Mouse (Mus musculus): ENCODE measurements around the gene Ccer1.
"Not testable (repeated sequence)": the region's sequence is repeated elsewhere in the genome, so short reads cannot be mapped to it uniquely, and the experiment has no call there.

Ccer1 gene

DNA sequence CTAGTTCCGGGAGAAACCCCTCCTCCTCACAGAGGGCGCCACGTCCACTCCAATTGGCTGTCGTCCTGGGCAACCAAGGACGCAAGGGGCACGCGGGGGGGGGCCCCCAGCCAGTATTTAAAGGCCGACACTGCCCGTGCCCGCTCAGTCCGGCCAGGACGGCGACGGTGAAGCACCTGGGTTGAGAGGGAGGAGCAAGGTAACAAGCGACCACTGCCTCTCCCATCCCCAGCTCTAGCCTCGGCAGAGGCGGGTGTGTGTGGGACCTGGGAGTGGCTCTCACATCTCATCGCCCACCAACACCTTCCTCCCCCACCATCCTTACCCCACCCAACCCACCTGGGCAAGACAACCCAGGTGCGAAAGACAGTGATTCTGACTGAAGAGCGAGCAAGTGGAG is at the start of gene Ccer1:
Gene Ccer1, plus strand, starts transcription at position 147 of the 400 bp plus-strand sequence.
- in situ Hi-C loops (cut with MseI, MboI), result loop anchor here in 1 of 2 experiments (10.0 kb wide), 1 partner anchor 318 kb away; no protein-coding TSS in a partner anchor

DNA sequence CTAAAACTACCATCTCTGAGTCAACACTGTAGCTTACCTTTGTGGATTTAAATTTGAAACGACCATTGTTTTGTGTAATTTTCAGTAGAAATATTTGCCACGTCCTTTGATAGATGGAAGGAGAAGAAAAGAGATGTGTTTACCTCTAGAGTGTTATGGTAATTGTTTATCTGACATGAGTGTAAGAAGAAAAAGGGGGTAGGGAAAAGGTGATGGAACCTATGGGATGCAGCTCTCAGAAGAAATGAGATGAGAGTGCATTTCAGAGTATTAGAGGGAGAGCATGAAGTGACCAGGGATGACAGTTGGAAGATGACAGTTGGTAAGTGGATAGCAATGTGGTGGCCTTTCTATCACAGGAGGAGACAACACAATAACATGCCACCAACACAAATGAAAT is 49.1 kb upstream of the Ccer1 start, which contains the start of gene Epyc:
Gene Epyc, plus strand, starts transcription at position 301 of the 400 bp plus-strand sequence.
- in situ Hi-C loops (cut with MseI, MboI), result no loop called here

DNA sequence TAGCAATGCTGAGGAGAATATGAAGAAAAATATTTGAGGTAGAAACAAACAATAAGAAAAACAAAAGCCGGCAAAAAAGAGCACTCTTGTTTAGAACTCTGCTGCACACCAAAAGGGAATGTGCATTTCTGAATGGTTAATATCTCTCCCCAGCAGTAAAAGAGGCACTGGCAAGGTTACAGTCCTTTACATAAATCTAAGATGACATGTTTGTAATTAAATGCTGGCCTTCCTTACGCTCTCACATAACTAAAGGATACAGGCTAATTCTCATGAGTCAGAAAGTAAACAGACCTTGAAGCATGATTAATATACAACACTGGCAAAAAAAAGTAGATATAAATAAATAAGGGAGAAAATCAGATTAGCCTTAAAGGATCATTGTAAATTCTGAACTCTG is 42.5 kb upstream of the Ccer1 start:
- in situ Hi-C loops (cut with MseI, MboI), result no loop called here

DNA sequence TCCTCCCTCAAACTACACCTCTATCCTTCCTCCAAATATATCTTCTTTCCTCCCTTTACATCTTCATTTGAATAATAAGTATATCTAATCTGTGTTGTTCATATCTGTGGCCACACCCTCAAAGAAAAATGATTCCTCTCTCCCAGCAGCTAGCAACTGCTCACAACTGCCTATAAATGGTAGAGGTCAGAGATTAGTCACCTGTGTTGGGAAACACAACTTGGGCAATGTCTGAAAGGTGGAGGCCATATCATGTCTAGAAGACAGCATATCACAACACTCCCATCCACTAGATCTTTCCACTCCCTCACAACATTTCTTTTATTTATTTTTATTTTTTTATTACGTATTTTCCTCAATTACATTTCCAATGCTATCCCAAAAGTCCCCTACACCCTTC is 33.4 kb upstream of the Ccer1 start:
- in situ Hi-C loops (cut with MseI, MboI), result no loop called here

DNA sequence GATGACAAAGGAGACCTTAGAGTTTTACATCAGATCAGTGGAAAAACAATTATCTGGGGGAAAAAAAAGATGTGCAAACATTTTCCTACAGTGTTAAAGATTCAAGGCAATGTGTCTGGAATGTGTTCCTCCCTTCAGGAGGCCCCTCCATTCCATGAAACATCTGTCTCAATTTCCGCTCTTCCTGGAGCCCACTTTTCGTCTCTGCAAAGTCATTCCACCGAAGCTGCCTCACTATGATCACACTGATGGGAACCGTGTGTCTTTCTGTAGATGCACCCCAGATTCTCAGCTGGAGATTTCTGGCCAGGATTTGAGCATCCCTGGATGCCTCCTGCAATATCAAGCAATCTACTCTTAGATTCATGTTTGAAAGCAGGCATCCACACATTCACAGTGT is 24.2 kb upstream of the Ccer1 start:
- in situ Hi-C loops (cut with MseI, MboI), result no loop called here

DNA sequence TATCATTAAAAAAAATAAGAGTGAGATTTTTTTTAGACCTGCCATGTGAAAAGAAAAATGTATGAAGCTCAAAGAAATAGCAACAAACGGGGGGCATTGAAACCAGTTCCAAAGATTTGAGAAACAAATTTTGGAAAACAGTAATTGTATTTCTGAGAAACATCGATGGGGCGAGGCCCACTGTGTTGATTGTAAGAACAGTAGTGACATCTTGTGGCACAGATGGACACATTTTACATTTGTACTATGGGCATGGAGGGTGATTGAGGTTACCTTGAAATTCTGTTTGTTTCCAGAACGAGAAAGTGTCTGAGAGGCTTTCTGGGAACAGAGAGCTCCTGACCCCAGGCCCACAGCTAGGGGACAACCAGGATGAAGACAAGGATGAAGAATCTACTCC is 22.7 kb upstream of the Ccer1 start:
- in situ Hi-C loops (cut with MseI, MboI), result no loop called here

DNA sequence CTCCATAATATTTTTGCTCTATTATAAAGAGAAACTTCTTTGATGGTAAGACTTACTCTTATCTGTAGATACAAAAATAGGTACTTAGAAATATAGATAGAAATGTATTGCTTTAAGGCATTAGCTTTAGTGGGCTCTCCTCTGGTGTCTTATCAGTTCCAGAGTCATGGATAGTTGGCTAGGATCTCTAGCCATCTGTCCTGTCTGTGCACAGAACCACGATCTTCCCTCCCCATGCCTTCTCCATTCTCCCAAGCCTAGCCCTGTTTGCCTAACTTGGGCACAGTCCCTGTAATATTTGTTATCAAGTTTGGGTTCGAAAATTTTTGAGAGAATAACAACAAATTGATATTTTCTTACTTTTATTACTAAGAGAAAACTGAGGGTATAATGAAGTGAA is 19.6 kb upstream of the Ccer1 start:
- in situ Hi-C loops (cut with MseI, MboI), result no loop called here

DNA sequence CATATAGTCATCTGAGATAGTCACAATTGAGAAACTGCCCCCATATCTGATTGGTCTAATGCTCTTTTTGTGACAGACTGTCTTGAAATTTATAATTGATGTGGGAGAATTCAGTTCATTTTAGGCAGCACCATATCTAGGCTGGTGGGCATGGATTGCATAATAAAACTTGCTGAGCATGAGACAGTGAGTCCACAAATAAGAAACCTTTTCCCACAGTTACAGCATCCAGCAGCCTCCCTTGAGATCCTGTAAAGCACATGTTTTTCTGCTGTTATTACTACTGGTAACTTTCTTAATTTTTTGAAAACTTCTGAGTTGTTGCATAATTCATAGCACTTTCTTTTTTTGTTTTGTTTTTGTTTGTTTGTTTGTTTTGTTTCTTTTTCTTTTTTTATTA is 9.9 kb upstream of the Ccer1 start:
- in situ Hi-C loops (cut with MseI, MboI), result no loop called here

DNA sequence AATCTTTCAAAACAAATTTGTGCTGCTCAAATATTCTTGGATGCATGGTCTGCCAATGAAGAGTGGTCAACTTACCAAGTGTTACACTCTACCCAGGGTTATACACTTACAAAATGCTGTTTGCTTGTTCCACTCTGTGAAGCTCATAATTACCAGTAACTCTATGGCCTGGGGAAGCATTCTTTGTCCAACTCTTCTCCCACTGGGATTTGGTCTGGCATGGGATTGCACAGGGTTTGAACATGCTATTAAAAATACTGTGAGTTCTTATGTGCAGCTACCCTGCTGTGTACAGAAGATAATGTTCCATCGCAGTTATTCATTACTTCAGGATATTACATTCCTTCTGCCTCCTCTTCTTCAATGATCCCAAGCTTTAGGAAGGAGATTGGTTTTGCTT is 5.7 kb upstream of the Ccer1 start:
- in situ Hi-C loops (cut with MseI, MboI), result no loop called here

DNA sequence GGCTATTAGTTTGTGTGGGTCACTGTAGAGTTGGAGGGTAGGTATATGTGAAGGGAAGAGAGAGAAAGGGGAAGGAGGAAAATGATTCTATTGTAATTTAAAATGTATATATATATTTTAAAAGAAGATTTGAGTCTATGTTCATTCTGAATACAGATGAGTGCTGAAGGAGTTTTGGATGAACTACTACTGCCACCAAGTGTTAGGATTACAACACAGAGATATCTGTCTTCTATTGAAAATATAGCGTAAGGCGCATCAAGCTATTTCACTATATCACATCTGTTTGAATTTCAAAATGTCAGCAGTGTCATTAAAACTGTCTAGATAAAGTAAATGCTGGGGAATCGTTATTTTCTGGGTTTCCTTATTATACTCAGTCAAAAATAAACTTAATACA is 3.4 kb upstream of the Ccer1 start:
- in situ Hi-C loops (cut with MseI, MboI), result no loop called here

DNA sequence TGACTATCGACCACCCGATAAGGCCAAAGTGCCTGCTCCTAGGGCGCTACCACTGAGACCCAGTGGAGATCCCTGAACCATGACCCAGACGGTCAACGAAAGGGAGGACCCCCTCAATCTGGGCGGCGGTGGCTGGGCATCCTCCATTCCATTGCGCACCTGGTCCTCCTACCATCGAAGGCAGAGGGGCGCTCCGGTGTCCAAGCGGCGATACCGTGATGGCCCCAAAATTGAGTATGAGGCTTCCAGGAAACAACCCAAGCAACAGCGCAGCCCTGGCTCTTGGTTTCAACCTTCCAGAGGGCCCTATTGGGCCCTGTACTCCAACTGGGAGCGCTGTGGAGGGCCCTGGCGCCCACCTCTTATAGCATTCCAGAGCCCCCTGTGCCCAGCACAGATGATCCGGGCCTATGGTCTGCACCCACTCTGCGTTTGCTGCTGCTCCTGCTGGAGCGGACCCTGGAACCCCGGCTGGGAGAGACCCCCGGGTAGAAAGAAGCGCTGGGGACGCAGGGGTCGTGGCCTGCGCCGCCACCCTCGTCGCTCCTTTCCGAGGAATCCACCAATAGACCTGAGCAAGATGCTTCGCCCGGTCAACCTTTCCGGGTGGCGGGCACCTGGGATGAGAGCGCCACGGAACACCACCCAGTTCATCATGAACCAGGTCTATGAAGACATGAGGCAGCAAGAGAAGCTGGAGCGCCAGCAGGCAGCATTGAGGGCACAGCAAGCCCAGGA is 708 bp downstream of the Ccer1 start:
- in situ Hi-C loops (cut with MseI, MboI), result loop anchor here in 1 of 2 experiments (10.0 kb wide), 1 partner anchor 319 kb away; no protein-coding TSS in a partner anchor

DNA sequence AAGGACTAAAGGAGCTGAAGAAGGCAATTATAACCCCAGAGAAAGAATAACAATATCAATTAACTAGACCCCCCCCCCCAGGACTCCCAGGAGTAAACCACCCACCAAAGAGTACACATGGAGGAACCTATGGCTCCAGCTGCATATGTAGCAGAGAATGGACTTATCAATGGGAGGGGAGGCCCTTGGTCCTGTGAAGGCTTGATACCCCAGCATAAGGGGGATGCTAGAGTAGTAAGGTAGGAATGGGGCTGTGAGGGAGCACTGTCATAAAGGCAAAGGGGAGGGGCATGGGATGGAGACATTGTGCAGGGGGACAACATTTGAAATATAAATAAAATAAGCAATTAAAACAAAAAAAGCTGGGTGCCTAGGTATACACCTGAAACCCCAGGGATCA is 9.5 kb downstream of the Ccer1 start:
- in situ Hi-C loops (cut with MseI, MboI), result loop anchor here in 1 of 2 experiments (10.0 kb wide), 1 partner anchor 328 kb away; no protein-coding TSS in a partner anchor

DNA sequence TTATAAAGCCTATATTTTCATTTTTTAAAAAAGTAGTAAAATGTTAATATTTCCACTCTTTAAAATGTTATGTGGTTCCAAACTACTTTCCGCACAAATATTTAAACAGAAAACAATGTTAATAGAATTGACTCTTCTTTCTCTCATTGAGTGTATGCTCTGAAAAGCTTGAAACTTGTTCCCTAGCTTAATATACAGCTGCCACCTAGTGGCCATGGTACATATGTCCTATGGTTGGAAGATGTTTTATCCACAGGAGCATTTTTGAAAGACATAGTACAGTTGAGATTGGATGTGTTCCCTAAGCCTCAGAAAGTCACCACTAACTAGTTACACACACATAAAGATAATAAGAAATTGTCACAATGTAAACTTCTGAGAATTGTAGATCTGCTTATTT is 11.7 kb downstream of the Ccer1 start:
- in situ Hi-C loops (cut with MseI, MboI), result loop anchor here in 1 of 2 experiments (10.0 kb wide), 1 partner anchor 330 kb away; no protein-coding TSS in a partner anchor

DNA sequence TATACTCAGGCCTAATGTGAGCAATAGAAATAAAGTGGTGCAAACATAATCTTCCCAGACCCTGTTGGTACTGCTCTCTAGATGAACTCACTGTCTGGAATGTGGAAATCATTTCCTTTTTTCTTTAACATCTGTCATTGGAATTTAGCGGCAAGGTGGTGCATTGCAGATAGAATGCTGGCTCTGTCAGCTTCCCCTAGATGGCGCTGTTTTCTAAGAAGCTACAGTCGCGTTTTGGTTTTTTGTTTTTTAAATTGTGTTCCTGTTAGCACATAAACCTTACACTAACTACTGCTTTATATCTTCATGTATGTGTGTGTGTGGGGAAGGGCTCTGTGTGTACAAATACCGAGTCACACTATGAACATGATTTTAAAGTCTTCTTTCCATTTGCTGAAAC is 19.8 kb downstream of the Ccer1 start:
- in situ Hi-C loops (cut with MseI, MboI), result no loop called here

DNA sequence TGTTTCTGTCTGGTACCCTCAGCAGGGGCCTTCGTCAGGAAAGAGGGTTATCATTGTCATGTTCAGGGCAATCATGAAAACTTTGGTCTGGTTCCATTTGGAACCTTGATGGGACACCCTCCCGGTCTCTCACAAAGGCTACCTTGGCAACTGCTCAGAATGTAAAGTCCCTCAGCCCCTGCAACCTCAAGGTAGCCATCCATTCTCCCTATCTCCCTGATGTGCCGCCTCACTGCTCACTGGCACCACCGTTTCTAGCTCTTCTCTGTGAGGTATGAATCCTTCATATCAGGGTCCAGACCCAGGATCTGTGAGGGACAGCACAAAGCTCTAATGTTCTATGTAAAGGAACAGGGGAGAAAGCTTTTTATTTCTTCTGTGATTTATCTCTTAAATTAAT is 21.7 kb downstream of the Ccer1 start:
- in situ Hi-C loops (cut with MseI, MboI), result no loop called here

DNA sequence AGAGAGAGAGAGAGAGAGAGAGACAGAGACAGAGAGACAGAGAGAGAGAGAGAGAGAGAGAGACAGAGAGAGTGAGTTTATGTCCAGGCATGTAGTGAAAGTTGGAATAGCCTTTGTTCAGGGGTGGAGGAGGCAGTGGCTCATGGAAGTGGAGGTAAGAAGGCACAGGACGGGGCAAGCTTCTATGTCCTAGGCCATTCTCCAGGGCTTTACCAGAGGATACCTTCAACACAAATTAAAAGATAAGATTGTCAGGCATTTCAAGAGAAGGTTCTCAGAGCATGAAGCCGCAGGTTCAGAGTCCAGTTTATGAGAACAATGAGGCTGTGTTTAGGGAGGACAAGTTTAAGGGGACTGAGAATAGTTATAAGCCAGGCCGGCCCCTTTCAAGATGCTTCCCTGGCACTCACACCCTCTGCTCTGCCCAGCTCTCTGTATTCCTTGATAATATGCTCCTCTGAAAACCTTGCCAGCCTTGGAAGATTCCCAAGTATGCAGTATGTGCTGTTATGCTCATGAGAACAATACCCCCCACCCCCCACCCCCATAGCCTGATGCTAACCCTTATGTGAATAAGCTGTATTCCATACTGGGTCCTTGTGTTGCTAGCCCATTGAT is 22.5 kb downstream of the Ccer1 start:
- in situ Hi-C loops (cut with MseI, MboI), result no loop called here

DNA sequence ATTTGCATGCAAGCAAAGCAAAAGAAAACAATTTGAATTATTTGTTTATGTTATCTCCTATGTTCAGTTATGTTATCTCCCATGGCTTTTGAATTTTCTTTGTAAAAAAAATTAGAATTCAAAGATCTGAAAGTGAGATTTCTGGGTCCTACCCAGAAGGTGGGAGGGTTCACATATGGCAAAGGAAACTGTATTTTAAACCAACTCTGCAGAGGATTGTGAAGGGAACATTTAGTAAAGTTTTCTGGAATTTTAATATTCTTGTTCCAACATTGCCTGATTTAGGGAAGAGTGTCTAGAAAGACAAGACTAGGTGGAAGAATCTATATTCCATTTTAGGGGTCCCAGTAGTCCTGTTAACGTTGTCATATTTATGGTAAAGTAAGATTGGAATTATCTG is 24.4 kb downstream of the Ccer1 start:
- in situ Hi-C loops (cut with MseI, MboI), result no loop called here

DNA sequence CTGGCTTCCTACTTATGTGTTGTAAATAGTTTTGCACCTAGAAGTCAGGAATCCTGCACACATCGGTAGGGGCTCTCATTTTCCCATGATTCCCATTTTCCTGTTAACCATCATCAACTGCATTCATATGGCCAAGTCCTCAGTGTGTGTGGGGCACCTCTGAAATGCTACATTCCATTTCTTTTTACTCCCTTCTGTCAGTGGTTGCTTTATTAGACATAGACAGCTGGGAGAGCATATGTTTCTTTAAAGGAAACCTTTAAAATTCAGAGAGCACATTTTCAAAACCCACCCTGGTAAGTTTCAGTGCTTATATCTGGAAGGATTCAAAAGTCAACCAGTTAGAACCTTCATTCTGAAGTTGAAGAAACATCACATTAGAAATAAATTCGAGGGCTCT is 25.2 kb downstream of the Ccer1 start:
- in situ Hi-C loops (cut with MseI, MboI), result no loop called here

DNA sequence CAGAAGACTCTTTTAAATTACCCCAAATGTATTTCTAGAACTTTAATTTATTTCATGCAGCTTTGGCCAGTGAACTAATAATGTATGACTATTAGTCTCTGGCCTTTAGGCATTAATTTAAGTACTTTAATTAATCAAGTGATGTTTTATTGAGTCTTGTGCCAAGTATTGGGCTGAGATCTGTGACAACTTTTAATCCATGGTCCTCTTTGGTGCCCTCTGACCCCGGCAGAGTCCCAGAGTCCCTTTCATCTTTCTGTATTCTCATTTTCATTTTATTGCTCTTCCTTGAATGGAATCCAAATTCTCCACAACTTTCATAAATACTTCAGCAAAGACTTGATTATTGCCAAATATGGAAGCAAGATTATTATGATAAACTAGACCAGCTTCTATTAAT is 27.8 kb downstream of the Ccer1 start:
- in situ Hi-C loops (cut with MseI, MboI), result no loop called here

DNA sequence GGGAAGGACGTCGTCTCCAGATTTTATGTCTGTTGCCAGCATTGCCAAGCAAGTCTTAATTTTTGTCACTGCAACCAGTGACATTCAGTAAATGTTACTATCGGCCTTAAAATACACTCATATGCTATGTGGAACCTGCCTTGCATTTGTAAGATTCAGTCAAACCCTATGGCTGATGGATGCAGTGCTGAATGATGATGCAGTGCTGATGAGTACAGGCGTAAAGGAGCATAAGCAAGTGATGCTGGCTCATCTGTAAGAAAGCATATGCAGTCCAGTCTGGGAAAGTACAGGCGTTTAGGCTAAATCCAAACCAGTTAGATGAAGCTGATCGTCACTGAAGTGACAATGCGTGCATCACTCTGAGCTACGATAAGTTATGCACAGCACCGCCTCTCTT is 29.9 kb downstream of the Ccer1 start:
- in situ Hi-C loops (cut with MseI, MboI), result no loop called here

DNA sequence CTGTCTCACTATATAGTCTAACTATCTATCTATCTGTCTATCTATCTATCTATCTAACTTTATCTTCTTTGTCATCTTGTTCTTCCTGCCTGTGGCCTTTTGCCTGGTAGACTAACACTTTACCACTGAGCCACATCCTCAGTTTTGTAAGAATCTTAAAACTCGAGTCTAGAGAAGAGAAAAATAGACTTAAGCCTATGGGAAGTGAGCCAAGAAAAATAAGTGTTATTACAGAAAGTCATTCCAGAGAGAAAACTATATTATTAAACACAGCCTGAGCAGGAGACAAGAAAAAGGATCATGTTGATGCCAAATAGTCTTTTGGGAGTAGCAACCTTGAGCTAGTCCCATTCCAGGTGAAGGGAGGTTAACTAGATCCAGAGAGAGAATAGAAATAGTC is 33.1 kb downstream of the Ccer1 start:
- in situ Hi-C loops (cut with MseI, MboI), result no loop called here

DNA sequence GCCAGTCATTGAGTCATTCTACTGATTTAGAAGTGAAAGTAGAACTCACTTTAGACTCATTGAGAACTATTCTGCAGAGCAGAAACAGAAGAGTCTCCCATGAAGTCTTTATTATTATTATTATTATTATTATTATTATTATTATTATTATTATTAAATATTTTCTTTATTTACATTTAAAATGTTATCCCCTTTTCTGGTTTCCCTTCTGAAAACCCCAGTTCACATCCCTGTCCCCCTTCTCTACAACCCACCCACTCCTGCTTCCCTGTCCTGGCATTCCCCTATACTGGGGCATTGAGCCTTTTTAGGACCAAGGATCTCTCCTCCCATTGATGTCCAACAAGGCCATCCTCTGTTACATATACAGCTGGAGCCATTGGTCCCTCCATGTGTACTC is 33.8 kb downstream of the Ccer1 start, which contains the start of gene C030005K15Rik:
Gene C030005K15Rik, minus strand, starts transcription at position 101 of the 400 bp plus-strand sequence.
- in situ Hi-C loops (cut with MseI, MboI), result not testable (repeated sequence)

All from mouse trophoblast stem cell (cell line).